Mouse (Mus musculus) MEL (cell line): ENCODE data around the gene St6galnac3. TPM values are rescaled to one million over a fixed set of nuclear protein-coding genes. Genes with fewer than 3 reads are reported as not detected.

ENCODE experiments used
- DNase-seq: peaks from one replicate; pipeline ENCODE4 v3.0.0; 2011; ENCODE audit warnings: low read depth, low spot score
- H3K27ac ChIP-seq: 2 replicates; pipeline ENCODE4 v1.5.1; 2012; ENCODE audit warnings: low read depth, mild to moderate bottlenecking, control low read depth, low read length, moderate library complexity; ENCODE audit not compliant: control insufficient read depth
- H3K27me3 ChIP-seq, 2 experiments: fragments of 150-350 bp in 1 of 2; sonication (generic) in 1 of 2; 2 replicates each; pipeline ENCODE4 v1.6.1; 2012; ENCODE audit warnings: low read length in 2 of 2, mild to moderate bottlenecking in 2 of 2, improper control_type of control experiment in 1 of 2, moderate library complexity in 1 of 2; ENCODE audit not compliant: insufficient read depth in 2 of 2, control insufficient read depth in 1 of 2
- H3K36me3 ChIP-seq, 2 experiments: 2 replicates each; pipeline ENCODE4 v1.6.1; 2012 to 2014; ENCODE audit warnings: low read length in 2 of 2, improper control_type of control experiment in 1 of 2, inconsistent platforms in 1 of 2, mild to moderate bottlenecking in 1 of 2; ENCODE audit not compliant: insufficient read depth in 2 of 2, control insufficient read depth in 1 of 2
- H3K4me1 ChIP-seq, 2 experiments: fragments of 150-350 bp in 1 of 2; sonication (generic) in 1 of 2; 2 replicates each; pipeline ENCODE4 v1.6.1; 2012; ENCODE audit warnings: low read length in 2 of 2, improper control_type of control experiment in 1 of 2, mild to moderate bottlenecking in 1 of 2; ENCODE audit not compliant: insufficient read depth in 2 of 2, control insufficient read depth in 1 of 2
- H3K4me3 ChIP-seq, 2 experiments: fragments of 150-350 bp in 1 of 2; sonication (generic) in 1 of 2; 2 replicates each; pipeline ENCODE4 v1.5.1; 2012; ENCODE audit warnings: low read depth in 2 of 2, low read length in 2 of 2, mild to moderate bottlenecking in 2 of 2, moderate library complexity in 2 of 2, control low read depth in 1 of 2, improper control_type of control experiment in 1 of 2; ENCODE audit not compliant: control insufficient read depth in 1 of 2, insufficient read depth in 1 of 2
- H3K79me2 ChIP-seq: 2 replicates; pipeline ENCODE4 v1.6.1; 2012; ENCODE audit warnings: mild to moderate bottlenecking, low read length, moderate library complexity; ENCODE audit not compliant: control insufficient read depth, poor library complexity, insufficient read depth
- H3K9ac ChIP-seq: 2 replicates; pipeline ENCODE4 v1.6.1; 2012; ENCODE audit warnings: low read depth, mild to moderate bottlenecking, control low read depth, low read length, moderate library complexity; ENCODE audit not compliant: control insufficient read depth, poor library complexity, severe bottlenecking
- H3K9me3 ChIP-seq: fragments of 150-350 bp; sonication (generic); replicated peaks from 2 replicates; pipeline ENCODE4 v1.6.1; 2012; ENCODE audit warnings: mild to moderate bottlenecking, low read length, improper control_type of control experiment, moderate library complexity; ENCODE audit not compliant: insufficient read depth
- BHLHE40 ChIP-seq: IDR thresholded peaks from 2 replicates; pipeline ENCODE4 v1.6.1; 2012; ENCODE audit warnings: low read depth, mild to moderate bottlenecking, inconsistent platforms, low read length, improper control_type of control experiment, borderline replicate concordance
- CHD1 ChIP-seq: IDR thresholded peaks from 2 replicates; pipeline ENCODE4 v1.6.1; 2012; ENCODE audit warnings: low read depth, mild to moderate bottlenecking, inconsistent platforms, low read length, improper control_type of control experiment
- E2F4 ChIP-seq: IDR thresholded peaks from 2 replicates; pipeline ENCODE4 v1.6.1; 2011; ENCODE audit warnings: low read depth, low read length, improper control_type of control experiment, borderline replicate concordance
- ELF1 ChIP-seq: IDR thresholded peaks from 2 replicates; pipeline ENCODE4 v1.6.1; 2014; ENCODE audit warnings: low read depth, mild to moderate bottlenecking, inconsistent platforms, low read length, improper control_type of control experiment, moderate library complexity
- GATA1 ChIP-seq: IDR thresholded peaks from 2 replicates; pipeline ENCODE4 v1.6.1; 2011; ENCODE audit warnings: low read depth, low read length, improper control_type of control experiment
- JUND ChIP-seq: IDR thresholded peaks from 2 replicates; pipeline ENCODE4 v1.6.1; 2011; ENCODE audit warnings: low read depth, mild to moderate bottlenecking, improper control_type of control experiment, low read length
- KAT2A ChIP-seq: conservative IDR thresholded peaks from 2 replicates; pipeline ENCODE4 v1.6.1; 2012; ENCODE audit warnings: low read depth, low read length, improper control_type of control experiment, inconsistent platforms
- MAFK ChIP-seq: IDR thresholded peaks from 2 replicates; pipeline ENCODE4 v1.6.1; 2011; ENCODE audit warnings: low read depth, mild to moderate bottlenecking, low read length, improper control_type of control experiment, borderline replicate concordance
- MAX ChIP-seq: IDR thresholded peaks from 2 replicates; pipeline ENCODE4 v1.6.1; 2011; ENCODE audit warnings: low read length, improper control_type of control experiment
- MYC ChIP-seq: IDR thresholded peaks from 2 replicates; pipeline ENCODE4 v1.6.1; 2011; ENCODE audit warnings: low read depth, mild to moderate bottlenecking, low read length, improper control_type of control experiment, moderate library complexity
- NELFE ChIP-seq: IDR thresholded peaks from 2 replicates; pipeline ENCODE4 v1.6.1; 2011; ENCODE audit warnings: low read depth, low read length, improper control_type of control experiment
- NRF1 ChIP-seq: IDR thresholded peaks from 2 replicates; pipeline ENCODE4 v1.6.1; 2014; ENCODE audit warnings: low read depth, mild to moderate bottlenecking, inconsistent platforms, low read length, improper control_type of control experiment, moderate library complexity; ENCODE audit not compliant: poor library complexity, insufficient read depth, severe bottlenecking
- POLR2AphosphoS2 ChIP-seq: IDR thresholded peaks from 2 replicates; pipeline ENCODE4 v1.6.1; 2011; ENCODE audit warnings: low read length, improper control_type of control experiment
- POLR2AphosphoS5 ChIP-seq: IDR thresholded peaks from 2 replicates; pipeline ENCODE4 v1.6.1; 2012; ENCODE audit warnings: low read depth, borderline replicate concordance, mild to moderate bottlenecking, inconsistent platforms, low read length, moderate library complexity, mixed read lengths
- RAD21 ChIP-seq: IDR thresholded peaks from 2 replicates; pipeline ENCODE4 v1.6.1; 2011; ENCODE audit warnings: mild to moderate bottlenecking, low read depth, low read length, improper control_type of control experiment
- SIN3A ChIP-seq: IDR thresholded peaks from 2 replicates; pipeline ENCODE4 v1.6.1; 2012; ENCODE audit warnings: low read length, improper control_type of control experiment, inconsistent platforms
- TCF12 ChIP-seq: IDR thresholded peaks from 2 replicates; pipeline ENCODE4 v1.6.1; 2014; ENCODE audit warnings: low read depth, mild to moderate bottlenecking, inconsistent platforms, low read length, improper control_type of control experiment, moderate library complexity
- USF2 ChIP-seq, 2 experiments: IDR thresholded peaks; 2 replicates each; pipeline ENCODE4 v1.6.1; 2011 to 2012; ENCODE audit warnings: improper control_type of control experiment in 2 of 2, low read length in 2 of 2, borderline replicate concordance in 1 of 2, inconsistent platforms in 1 of 2, low read depth in 1 of 2, mild to moderate bottlenecking in 1 of 2; ENCODE audit not compliant: insufficient read depth in 1 of 2
- ZC3H11A ChIP-seq: IDR thresholded peaks from 2 replicates; pipeline ENCODE4 v1.6.1; 2012; ENCODE audit warnings: low read depth, mild to moderate bottlenecking, inconsistent platforms, low read length, improper control_type of control experiment
- ZNF384 ChIP-seq: IDR thresholded peaks from 2 replicates; pipeline ENCODE4 v1.6.1; 2012; ENCODE audit warnings: low read depth, mild to moderate bottlenecking, inconsistent platforms, low read length, improper control_type of control experiment
- polyA plus RNA-seq, 2 experiments: library from polyadenylated mRNA; stranded (reverse) in 1 of 2; unstranded in 1 of 2; fragments of >175 nt in 1 of 2; fragments of >200 nt in 1 of 2; gene quantifications; 2 replicates each; pipeline versions ENCODE4 v1.2.1 to v1.2.4; 2012; ENCODE audit warnings: low replicate concordance in 2 of 2, low read depth in 1 of 2; ENCODE audit not compliant: insufficient read length in 2 of 2, insufficient read depth in 1 of 2, missing spikeins in 1 of 2
- total RNA-seq: library from RNA; depleted of rRNA; stranded (reverse); fragments of 300-350 nt; gene quantifications from 2 replicates; pipeline ENCODE4 v1.2.3, GENCODE M21; 2012

Gene St6galnac3
- total and polyA plus RNA-seq, 3 experiments: 7.8 to 11.4 TPM; not detected in 1

DNA sequence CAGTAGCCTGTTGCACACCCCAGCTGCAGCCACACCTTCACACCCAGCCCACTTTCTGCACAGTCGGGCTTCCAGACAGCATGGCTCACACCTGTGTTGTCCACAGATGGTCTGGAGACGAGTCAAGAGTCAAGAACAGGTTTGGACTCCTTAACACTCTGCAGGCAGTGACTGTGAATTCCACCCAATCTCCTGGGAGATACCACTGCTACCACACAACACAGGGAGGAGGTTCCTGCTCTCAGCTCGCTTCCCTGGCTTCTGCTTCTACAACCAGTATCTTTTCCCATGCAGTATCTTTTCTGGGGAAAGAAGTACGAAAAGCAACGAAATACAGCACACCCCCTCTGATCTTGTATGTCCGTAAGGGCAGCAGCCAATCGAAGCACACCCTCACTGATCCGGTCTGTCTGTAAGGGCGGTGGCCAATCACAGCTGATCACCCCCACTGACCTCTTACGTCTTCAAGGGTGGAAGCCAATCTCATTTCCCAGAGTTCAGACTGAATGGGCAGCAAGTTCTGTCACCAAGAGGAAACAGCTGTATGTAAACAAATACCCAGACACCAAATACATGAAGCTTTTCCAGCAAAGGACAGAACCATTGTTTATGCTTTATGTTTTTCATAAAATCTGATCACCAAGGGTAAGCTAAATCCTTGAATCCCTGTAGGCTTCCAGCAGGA is 92.8 kb downstream of the St6galnac3 start:
- peaks cover 0 to 3% of the 10 kb centered on the region in 2 experiments; a peak in 2 of 4 replicates for H3K36me3 ChIP-seq
- no peaks in the 10 kb centered on the region for H3K9me3 ChIP-seq
- no peak overlapping the region for H3K9ac ChIP-seq
- H3K27me3 ChIP-seq: no peaks in the 10 kb centered on the region
- no peak overlapping the region for H3K27ac ChIP-seq
- 0 out of 2 replicates have a peak, but pooled peaks cover 2% of the 10 kb centered on the region for H3K79me2 ChIP-seq
- peaks cover 0 to 3% of the 10 kb centered on the region in 2 experiments; a peak in 2 of 4 replicates for H3K4me1 ChIP-seq
- TF ChIP-seq TCF12 (no peak), NRF1 (no peak), ZC3H11A (no peak), MAFK (no peak), USF2 (IDR thresholded peaks at IDR 0.05; ENCODE audit: borderline replicate concordance in 1 of 2, insufficient read depth in 1 of 2, low read depth in 1 of 2, low read length in 2 of 2) (no peak), MYC (no peak), CHD1 (no peak), POLR2AphosphoS2 (no peak), MAX (no peak), ZNF384 (no peak), E2F4 (no peak), POLR2AphosphoS5 (no peak), JUND (no peak), KAT2A (no peak), ELF1 (no peak), GATA1 (no peak), SIN3A (no peak), BHLHE40 (no peak), NELFE (no peak), RAD21 (no peak)
- H3K4me3 ChIP-seq: no peak overlapping the region
- no peak for DNase-seq

DNA sequence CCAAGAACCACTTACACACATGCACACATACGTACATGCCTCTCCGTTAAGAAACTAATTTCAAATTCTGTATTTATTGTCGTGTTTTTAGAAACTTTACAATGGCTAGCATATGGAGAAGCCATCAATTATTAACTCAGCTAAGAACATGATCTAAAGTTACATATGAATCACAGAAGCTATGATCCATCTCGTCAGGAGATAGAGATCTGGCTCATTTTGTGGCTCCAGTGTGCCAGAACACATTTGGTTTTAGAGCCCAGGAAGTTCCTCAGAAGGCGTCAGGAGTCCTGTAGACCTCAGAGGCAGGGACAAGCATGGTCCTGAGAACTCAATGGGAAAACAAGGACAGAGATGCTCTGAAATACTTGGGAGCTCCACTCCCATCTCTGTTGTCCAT is 98.7 kb downstream of the St6galnac3 start:
- Histone ChIP-seq H3K9me3 (no peaks in the 10 kb centered on the region), H3K27me3 (no peaks in the 10 kb centered on the region), H3K4me3 (no peak overlapping the region), H3K36me3 (peaks cover 0 to 1% of the 10 kb centered on the region in 2 experiments; a peak in 1 of 4 replicates), H3K4me1 (no peaks in the 10 kb centered on the region), H3K27ac (no peak overlapping the region), H3K79me2 (no peaks in the 10 kb centered on the region), H3K9ac (no peak overlapping the region)
- TF ChIP-seq GATA1 (no peak), NRF1 (no peak)
- no peak for DNase-seq
